Mouse (Mus musculus) liver, adult 2 months (tissue): ENCODE measurements around the gene Sec24c. TPM values are rescaled to one million over a fixed set of nuclear protein-coding genes. Genes with fewer than 3 reads are reported as not detected.
A peak's percentile ranks its signal among the peaks of the same experiment; 100 is the strongest.
"Not testable (repeated sequence)": the region's sequence is repeated elsewhere in the genome, so short reads cannot be mapped to it uniquely, and the experiment has no call there.

Experiments used
- DNase-seq: peaks from one replicate; pipeline ENCODE4 v3.0.0-alpha.2; 2011; ENCODE audit warnings: low read depth, low spot score; ENCODE audit errors: extremely low read depth
- H3K27ac ChIP-seq: fragments of 200-500 bp; replicated peaks from 2 replicates; pipeline ENCODE4 v1.5.1; 2012; ENCODE audit warnings: low read depth, mild to moderate bottlenecking, control low read depth, inconsistent platforms, low read length; ENCODE audit not compliant: insufficient read depth
- H3K27me3 ChIP-seq: fragments of 200-500 bp; 2 replicates; pipeline ENCODE4 v1.6.1; 2012; ENCODE audit warnings: mild to moderate bottlenecking, moderate library complexity, low read length, inconsistent platforms; ENCODE audit not compliant: control insufficient read depth, insufficient read depth
- H3K36me3 ChIP-seq: fragments of 200-500 bp; 2 replicates; pipeline ENCODE4 v1.6.1; 2012; ENCODE audit warnings: low read length, inconsistent platforms; ENCODE audit not compliant: control insufficient read depth, insufficient read depth
- H3K4me1 ChIP-seq: fragments of 200-500 bp; 2 replicates; pipeline ENCODE4 v1.6.1; 2011; ENCODE audit warnings: low read length; ENCODE audit not compliant: control insufficient read depth, insufficient read depth
- H3K4me3 ChIP-seq: fragments of 200-500 bp; 2 replicates; pipeline ENCODE4 v1.5.1; 2011; ENCODE audit warnings: low read depth, mild to moderate bottlenecking, control low read depth, low read length, moderate library complexity; ENCODE audit not compliant: insufficient read depth
- H3K79me2 ChIP-seq: fragments of 200-500 bp; 2 replicates; pipeline ENCODE4 v1.6.1; 2012; ENCODE audit warnings: inconsistent platforms, mild to moderate bottlenecking, low read length, moderate library complexity; ENCODE audit not compliant: control insufficient read depth, insufficient read depth
- H3K9ac ChIP-seq: fragments of 200-500 bp; 2 replicates; pipeline ENCODE4 v1.6.1; 2012; ENCODE audit warnings: low read depth, mild to moderate bottlenecking, control low read depth, inconsistent platforms, low read length
- CTCF ChIP-seq: fragments of 200-500 bp; IDR thresholded peaks from 2 replicates; pipeline ENCODE4 v1.5.1; 2011; ENCODE audit warnings: low read depth, low read length, control low read depth
- POLR2A ChIP-seq: fragments of 200-500 bp; IDR thresholded peaks from 2 replicates; pipeline ENCODE4 v1.6.1; 2011; ENCODE audit warnings: low read length, control low read depth; ENCODE audit not compliant: insufficient read depth; ENCODE audit errors: extremely low read depth
- WGBS: fragments of 180-500 bp; shearing (Covaris S2); methylation state at CpG from one replicate; pipeline ENCODE4 v1.1.7; 2018; 5-methylcytosine and 5-hydroxymethylcytosine counted together
- polyA plus RNA-seq: library from polyadenylated mRNA; depleted of rRNA; stranded (reverse); fragments of >200 nt; gene quantifications from 2 replicates; pipeline ENCODE4 v1.2.3, GENCODE M21; 2012
- total RNA-seq: library from RNA; depleted of rRNA; stranded (reverse); fragments of >200 nt; gene quantifications from 2 replicates; pipeline ENCODE4 v1.2.3, GENCODE M21; 2014

Gene Sec24c
- total and polyA plus RNA-seq, 2 experiments = 52.7 to 183 TPM

GRCm38 (mm10) chr14:20702741-20703381 is 28.8 kb downstream of the Sec24c start, which contains the start of gene Chchd1:
Gene Chchd1 (plus strand): TSS chr14:20703006.
- H3K4me1 ChIP-seq = peaks cover 5% of the 10 kb centered on the region
- H3K36me3 ChIP-seq = peaks cover 15% of the 10 kb centered on the region; the same call in 1 of the 2 replicates
- peaks cover 18% of the 10 kb centered on the region; the same call in 1 of the 2 replicates for H3K79me2 ChIP-seq
- peak; percentile 69 for DNase-seq
- H3K27me3 ChIP-seq = no peaks in the 10 kb centered on the region
- H3K9ac ChIP-seq = peak within 1 kb of the TSS; percentile 94
- TF ChIP-seq POLR2A = peak; percentile 54; the same call in 1 of the 2 replicates
- TF ChIP-seq CTCF = no peak
- WGBS = under 1% methylated on average over 61 of the region's 61 CpGs
- peak within 1 kb of the TSS; percentile 82 for H3K4me3 ChIP-seq
- peak within 1 kb of the TSS; percentile 88 for H3K27ac ChIP-seq

GRCm38 (mm10) chr14:20703461-20703860 is 29.4 kb downstream of the Sec24c start:
- Histone ChIP-seq H3K9ac (peak overlapping the region; percentile 94), H3K27ac (peak overlapping the region; percentile 88; the same call in 1 of the 2 replicates)
- H3K4me1 ChIP-seq = not testable (repeated sequence)

GRCm38 (mm10) chr14:20707201-20708190 is 33.4 kb downstream of the Sec24c start, which contains the start of gene Zswim8:
Gene Zswim8 (plus strand): TSS chr14:20707552.
- H3K4me1 ChIP-seq = peaks cover 11% of the 10 kb centered on the region
- peak; percentile 91 for DNase-seq
- WGBS = under 1% methylated on average over 80 of the region's 80 CpGs

More at GRCm38 (mm10) chr14:20703461-20703860, 29.4 kb downstream of the Sec24c start:
- H3K27me3 ChIP-seq, DNase-seq, H3K36me3 ChIP-seq: not testable (repeated sequence)
- WGBS = 7% methylated on average over 8 of the region's 8 CpGs
- Histone ChIP-seq H3K79me2 (peaks cover 22% of the 10 kb centered on the region), H3K4me3 (peak overlapping the region; percentile 82)

GRCm38 (mm10) chr14:20708239-20708638 is 34.1 kb downstream of the Sec24c start:
- Histone ChIP-seq H3K27me3 (no peaks in the 10 kb centered on the region), H3K36me3 (peaks cover 21% of the 10 kb centered on the region), H3K79me2 (peaks cover 18% of the 10 kb centered on the region), H3K4me3 (peak overlapping the region; percentile 73), H3K4me1 (peaks cover 11% of the 10 kb centered on the region), H3K27ac (no peak overlapping the region), H3K9ac (peak overlapping the region; percentile 83)
- TF ChIP-seq POLR2A = no peak
- no peak for TF ChIP-seq CTCF
- peak; percentile 12 for DNase-seq
- WGBS = 7% methylated on average over 10 of the region's 10 CpGs

More at GRCm38 (mm10) chr14:20707201-20708190, 33.4 kb downstream of the Sec24c start, which contains the start of gene Zswim8:
- H3K27ac ChIP-seq = peak within 1 kb of the TSS; percentile 97
- H3K27me3 ChIP-seq = no peaks in the 10 kb centered on the region
- TF ChIP-seq POLR2A (peak; percentile 60; the same call in 1 of the 2 replicates), CTCF (no peak)
- H3K4me3 ChIP-seq = peak within 1 kb of the TSS; percentile 73
- H3K9ac ChIP-seq = peak within 1 kb of the TSS; percentile 83
- H3K36me3 ChIP-seq = peaks cover 14% of the 10 kb centered on the region; the same call in 1 of the 2 replicates
- peaks cover 18% of the 10 kb centered on the region for H3K79me2 ChIP-seq

GRCm38 (mm10) chr14:20713832-20714231 is 39.7 kb downstream of the Sec24c start:
- Histone ChIP-seq H3K9ac (no peak overlapping the region), H3K36me3 (peaks cover 66% of the 10 kb centered on the region), H3K4me3 (no peak overlapping the region), H3K79me2 (peaks cover 5% of the 10 kb centered on the region), H3K27ac (no peak overlapping the region), H3K27me3 (no peaks in the 10 kb centered on the region), H3K4me1 (peaks cover 4% of the 10 kb centered on the region)
- no peak for TF ChIP-seq CTCF
- TF ChIP-seq POLR2A = no peak
- 86% methylated on average over 11 of the region's 11 CpGs for WGBS
- DNase-seq = no peak
